Mouse (Mus musculus) granulocyte monocyte progenitor cell, adult 5-6 weeks (primary cell): Measurements from ENCODE around the gene Cd59b. TPM values are rescaled to one million over a fixed set of nuclear protein-coding genes. Genes with fewer than 3 reads are reported as not detected.
"Not testable (repeated sequence)": the region's sequence is repeated elsewhere in the genome, so short reads cannot be mapped to it uniquely, and the experiment has no call there.

Source experiments
- ATAC-seq: replicated peaks from 2 replicates; pipeline ENCODE4 v1.8.0; 2016; ENCODE audit warnings: mild to moderate bottlenecking, moderate TSS enrichment, inconsistent platforms; ENCODE audit not compliant: poor library complexity, severe bottlenecking
- total RNA-seq, 2 experiments: library from RNA; stranded (forward) in 1 of 2; stranded (reverse) in 1 of 2; fragments of 200-712, 200-1000 nt in 1 of 2; fragments of >200 nt in 1 of 2; fragmentation: Nextera tagmentation in 1 of 2; gene quantifications; 2 replicates each; pipeline ENCODE4 v1.2.3; 2014 to 2017

Cd59b gene
- total RNA-seq, 2 experiments from 2014 or later = not detected

DNA sequence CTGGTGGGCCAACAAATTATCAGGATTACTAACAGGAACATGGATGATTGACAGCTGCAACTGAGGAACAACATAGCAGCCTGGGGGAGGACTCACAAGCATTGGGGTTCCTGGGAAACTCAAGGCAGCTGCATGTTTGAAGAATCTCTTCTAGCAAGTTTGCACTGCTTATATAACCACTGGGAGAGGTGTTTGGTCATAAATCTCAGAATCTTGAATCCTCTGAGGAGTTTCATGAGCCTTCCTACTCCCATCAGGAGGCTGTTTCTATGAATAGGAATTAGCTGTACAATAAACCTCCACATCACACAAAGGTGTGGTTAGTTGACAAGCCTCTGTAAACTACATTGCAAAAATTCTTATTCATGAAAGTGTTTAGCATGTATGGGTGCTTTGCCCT is 7.0 kb upstream of the Cd59b start:
- no peak for ATAC-seq

DNA sequence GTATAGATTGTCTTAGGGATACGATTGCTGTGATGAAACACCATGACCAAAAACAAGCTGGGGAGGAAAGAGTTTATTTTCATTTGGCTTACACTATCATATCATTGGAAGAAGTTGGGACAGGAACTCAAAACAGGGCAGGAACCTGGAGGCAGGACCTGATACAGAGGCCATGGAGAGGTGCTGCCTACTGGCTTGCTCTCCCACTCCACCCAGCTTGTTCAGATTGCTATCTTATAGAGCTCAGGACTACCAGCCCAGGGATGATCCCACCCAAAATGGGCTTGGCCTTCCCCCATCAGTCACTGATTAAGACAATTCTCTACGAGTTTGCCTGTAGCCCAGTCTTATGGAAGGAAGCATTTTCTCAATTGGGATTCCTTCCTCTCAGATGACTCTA is 5.5 kb upstream of the Cd59b start:
- no peak for ATAC-seq

DNA sequence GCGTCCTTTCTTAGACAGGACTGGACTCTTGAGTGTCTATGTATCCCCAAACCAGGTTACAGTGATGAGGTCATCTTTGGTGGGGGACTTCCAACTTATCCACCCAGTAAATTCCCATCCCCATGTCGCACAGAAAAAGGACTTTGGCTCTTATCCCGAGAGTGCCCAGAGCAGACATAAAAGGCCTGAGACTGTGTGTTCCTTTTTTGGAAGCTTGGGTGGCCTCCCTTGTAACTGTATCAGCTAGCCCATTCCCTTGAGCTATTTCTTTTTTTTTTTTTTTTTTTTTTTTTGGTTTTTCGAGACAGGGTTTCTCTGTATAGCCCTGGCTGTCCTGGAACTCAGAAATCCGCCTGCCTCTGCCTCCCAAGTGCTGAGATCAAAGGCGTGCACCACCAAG is 4.1 kb upstream of the Cd59b start, which contains the start of gene Gm10912:
Gene Gm10912 (plus strand): TSS at position 301 of the 400 bp plus-strand sequence.
- ATAC-seq = not testable (repeated sequence)

DNA sequence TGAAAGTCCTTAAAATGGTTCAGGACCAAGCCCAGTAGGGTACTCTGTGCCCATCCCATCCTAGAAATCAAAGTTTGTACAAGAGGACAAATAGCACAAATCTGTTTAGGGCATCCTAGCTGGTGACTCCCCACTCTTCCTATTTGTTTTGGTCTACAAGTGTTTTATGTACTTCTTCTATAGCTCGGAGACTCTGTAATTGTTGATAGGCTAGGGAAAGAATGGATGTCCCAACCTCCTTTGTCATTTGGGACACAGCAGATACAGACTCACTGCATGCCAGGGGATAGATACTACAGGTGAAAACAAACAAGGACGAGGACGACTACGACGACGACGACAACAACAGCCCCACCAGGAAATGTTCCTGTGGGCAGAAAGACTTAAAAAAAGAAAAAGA is 1.2 kb upstream of the Cd59b start, which contains the start of gene Gm10799:
Gene Gm10799 (minus strand): TSS at position 101 of the 400 bp plus-strand sequence.
- ATAC-seq = not testable (repeated sequence)

DNA sequence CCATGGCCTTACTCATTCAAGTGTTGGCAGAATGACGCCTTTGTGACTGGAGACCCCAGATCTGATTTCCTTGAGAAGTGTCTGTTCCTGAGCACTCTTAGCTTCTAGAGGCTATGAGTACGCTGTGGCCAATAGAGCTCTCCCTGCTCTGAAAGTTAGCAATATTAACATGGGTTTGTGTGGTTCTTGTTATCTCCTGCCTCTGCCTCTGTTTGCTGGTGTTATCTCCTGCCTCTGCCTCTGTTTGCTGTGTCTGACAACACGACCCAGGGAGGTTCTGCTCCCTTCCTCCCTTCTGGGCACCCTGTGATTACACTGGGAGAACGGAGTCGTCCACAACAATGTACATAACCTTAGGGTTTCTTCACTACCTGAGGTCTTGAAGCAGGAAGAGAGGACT is 8.6 kb downstream of the Cd59b start:
- ATAC-seq = 0 out of 2 replicates have a peak, but pooled peaks have one; percentile 17

DNA sequence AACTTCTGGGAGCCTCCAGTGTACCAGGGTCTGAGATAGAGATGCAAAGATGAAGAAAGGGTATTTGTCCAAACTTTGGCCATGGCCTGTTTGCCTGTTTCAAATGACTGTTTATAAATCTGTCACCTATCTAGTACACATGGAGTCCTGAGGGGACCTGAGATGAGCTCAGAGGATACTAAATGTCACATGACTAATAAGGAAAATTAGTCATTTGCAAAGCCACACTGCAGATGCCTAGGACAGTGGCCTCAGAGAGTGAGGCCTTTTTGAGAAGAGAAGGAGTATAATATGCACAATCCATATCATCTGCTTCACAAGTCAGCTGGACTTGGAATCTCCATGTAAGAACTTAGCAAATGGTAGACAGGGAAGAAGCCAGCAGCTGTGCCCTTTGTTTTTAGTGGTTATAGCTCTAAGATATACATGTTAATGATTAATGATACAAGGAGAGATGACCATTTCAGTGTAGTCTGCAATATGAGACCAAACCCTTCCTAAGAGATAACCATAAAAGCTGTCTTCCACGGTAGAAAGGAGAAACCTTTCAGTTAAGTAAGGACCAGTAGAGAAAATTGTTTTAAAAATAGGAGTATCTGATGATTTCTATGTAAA is 11.9 kb downstream of the Cd59b start:
- ATAC-seq = not testable (repeated sequence)

DNA sequence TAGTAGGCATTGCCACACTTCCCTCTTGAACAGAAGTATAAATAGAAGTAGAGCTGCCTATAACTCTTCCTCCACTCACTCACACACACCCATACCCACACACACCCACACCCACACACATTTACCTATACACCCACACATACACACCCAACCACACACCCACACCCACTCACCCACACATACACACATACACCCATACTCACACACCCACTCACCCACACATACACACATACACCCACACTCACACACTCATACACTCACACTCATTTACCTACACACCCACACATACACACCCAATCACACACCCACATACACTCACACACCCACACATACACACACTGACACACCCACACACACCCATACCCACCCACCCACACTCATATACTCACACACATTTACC is 12.8 kb downstream of the Cd59b start:
- ATAC-seq = no peak

DNA sequence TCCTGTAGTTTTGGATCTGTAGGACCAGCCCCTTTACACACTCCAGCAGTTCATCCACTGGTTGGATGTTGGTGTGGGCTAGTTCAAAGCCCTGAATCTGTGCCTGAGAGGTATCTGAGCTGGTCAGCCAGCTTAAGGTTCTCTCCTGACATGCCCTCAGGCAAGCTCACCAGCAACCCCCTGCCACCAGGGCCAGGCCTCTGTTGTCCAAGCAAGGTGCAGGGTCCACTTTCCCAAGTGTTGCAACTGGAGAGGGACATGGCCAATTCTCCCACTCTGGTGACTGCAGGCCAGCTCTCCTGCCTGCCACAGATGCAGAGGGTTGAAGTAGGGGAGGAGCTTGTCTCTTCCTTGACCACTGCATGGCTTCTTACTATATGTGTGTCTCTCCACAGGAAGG is 14.4 kb downstream of the Cd59b start:
- ATAC-seq = not testable (repeated sequence)

DNA sequence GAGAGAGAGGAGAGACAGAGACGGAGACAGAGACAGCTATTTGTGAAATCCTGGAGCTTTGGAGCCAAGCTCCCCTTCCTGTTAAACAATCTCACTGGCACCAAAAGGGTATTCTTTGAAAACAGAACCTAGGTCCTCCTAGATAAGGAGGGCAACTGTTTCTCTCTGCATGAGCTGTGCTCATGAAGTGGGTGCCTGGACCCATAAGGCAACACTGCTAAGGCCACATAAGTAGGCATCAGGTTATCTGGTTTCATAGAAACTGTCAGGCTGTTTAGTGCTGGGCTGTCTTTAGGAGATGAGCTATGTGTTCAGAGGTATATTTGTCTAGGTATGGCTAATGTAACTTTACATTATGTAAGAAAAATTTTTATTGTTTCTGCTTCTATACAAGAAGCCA is 17.9 kb downstream of the Cd59b start:
- not testable (repeated sequence) for ATAC-seq

DNA sequence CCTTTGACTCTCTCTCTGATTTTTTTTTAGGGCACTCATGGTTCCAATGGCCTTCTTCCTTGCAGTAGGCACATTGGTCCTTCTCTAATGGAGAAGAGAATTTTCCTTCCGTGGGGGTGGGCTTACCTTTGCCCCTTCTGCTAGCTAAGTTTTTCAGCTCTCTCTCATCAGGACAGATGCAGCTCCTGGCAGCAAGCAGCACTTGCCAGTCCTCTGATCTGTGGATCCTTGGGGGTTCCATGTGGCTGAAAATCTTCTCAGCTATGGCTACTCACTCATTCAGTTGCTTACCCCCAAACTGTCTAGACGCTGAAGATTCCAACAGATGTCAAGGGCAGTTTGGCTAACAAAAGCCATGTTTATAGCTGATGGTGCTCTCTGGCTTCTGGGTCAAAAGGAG is 23.7 kb downstream of the Cd59b start:
- ATAC-seq = no peak

DNA sequence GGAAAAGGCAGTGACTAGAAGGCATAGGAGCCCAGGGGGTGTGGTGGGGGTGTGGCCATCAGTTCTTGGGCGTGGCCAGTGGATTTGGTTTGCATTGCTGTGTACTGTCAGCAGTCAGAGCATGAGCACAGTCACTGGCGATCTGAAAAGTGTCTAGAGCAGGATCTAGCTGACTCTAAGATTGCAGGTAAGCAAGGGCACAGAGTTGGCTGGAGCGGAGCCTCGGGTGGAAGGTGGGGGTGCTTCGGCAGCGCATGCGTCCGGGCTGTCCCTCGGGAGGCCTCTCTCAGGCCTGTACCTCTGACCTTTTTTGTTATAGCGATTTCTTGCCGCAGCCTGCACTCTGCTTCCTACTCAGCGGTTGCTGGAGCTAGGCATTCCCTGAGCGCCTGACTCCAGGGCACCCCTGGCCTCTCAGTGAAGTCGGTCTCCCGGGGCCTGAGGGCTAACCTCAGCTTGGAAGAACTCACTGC is 26.1 kb downstream of the Cd59b start, which contains the start of gene Cd59a:
Gene Cd59a (plus strand): TSS at position 61 of the 473 bp plus-strand sequence.
- peak; percentile 93 for ATAC-seq

DNA sequence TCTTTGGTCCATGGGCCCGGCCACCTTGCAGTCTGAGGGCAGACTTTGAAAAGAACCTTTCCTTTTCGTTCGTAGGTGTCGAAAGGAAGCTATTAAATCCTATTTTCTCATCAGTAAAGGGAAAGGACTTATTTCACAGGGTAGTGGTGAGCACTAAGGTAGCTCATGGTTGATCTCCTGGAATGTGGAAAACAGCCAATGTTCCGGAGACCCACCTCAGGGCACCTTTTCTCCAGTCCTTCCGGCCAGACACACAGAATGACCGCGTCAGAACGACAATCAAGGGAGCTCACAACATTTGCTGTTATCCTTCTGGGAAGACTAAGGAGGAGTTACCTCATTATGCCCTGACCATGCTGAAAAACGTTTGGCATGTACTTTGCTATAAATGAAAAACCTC is 26.6 kb downstream of the Cd59b start:
- no peak for ATAC-seq

DNA sequence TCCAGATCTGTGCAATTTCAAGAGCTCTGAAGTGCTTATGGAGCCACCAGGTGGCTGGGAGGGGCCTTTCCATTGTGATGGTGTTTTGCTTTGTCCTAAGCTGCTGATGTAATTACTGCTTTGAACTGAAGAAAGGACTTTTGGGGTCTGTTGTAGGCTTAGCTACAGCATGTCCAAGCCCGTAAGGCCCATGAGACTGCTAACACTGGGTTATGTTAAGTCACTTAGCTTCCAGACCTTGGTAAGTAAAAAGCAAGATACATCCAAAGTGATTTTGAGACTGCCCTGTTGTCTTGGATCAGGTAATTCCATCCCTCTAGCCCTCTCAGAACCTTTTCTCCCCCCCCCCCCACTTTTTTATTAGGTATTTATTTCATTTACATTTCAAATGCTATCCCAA is 27.1 kb downstream of the Cd59b start:
- not testable (repeated sequence) for ATAC-seq

DNA sequence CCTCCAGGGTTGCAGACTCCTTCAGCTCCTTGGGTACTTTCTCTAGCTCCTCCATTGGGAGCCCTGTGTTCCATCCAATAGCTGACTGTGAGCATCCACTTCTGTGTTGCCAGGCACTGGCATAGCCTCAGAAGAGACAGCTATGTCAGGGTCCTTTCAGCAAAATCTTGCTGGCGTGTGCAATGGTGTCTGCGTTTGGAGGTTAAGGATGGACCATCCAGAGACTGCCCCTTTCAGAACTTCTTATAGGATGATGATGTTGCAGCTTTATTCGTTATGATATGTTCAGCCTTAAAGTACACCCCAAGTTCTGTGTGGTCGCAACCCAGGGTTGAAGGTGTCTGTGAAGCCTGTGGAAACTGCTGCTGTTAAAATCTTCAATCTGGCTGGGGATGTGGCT is 27.7 kb downstream of the Cd59b start:
- ATAC-seq = not testable (repeated sequence)

DNA sequence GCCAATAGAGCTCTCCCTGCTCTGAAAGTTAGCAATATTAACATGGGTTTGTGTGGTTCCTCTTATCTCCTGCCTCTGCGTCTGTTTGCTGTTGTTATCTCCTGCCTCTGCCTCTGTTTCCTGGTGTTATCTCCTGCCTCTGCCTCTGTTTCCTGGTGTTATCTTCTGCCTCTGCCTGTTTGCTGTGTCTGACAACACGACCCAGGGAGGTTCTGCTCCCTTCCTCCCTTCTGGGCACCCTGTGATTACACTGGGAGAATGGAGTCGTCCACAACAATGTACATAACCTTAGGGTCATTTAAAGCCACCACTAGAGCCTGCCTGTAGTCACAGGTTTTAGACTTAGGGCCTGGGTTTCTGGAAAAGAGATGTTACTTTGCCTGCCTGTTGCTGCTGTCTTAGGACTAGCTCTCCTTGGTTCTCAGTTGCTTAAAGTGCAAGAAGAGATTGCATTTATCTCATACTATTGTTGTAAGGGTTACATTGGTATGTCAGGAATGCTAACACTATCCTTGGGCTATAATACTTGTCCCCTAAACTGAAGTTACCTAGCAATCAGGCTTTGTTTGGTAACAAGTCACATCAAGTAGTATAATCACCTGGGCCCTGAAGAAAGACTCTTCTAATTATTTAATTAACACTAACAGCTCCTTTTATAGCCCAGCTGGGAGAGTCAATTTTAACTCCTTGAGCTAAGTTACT is 29.0 kb downstream of the Cd59b start:
- peak; percentile 44 for ATAC-seq

DNA sequence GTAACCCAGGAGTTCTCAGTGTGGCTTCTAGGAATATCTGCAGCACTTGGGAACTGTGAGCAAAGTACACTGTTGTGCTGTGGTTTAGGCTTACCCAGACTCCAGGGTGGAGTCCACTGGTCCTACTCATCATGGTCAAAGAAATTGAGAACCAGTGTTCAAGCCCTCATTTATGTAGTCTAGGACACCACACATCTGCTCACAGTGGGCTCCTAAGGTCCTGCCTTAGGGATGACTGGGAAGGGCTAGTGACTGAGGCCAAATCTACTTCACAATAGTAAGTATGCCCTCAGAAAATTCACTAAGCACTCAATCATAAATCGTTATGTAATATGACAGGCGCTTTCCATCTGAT is 29.6 kb downstream of the Cd59b start:
- ATAC-seq = no peak

DNA sequence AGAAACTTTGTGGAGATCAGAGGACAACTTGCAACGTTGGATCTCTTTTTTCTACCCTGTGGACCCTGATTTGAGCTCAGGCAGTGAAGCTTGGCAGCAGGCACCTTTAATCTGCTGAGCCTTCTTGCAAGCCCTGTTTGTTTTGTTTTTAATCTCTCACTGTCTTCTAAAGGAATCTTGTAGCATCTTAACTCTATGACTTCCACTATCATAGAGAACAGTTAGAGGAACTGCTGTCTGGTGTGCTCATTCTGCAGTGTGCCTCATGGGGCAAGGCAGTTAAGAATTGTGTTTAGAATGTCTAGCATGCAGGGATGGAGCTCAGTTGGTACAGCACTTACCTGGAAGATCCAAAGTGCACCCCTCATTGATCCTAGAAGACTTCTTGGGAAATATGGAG is 30.3 kb downstream of the Cd59b start:
- no peak for ATAC-seq

DNA sequence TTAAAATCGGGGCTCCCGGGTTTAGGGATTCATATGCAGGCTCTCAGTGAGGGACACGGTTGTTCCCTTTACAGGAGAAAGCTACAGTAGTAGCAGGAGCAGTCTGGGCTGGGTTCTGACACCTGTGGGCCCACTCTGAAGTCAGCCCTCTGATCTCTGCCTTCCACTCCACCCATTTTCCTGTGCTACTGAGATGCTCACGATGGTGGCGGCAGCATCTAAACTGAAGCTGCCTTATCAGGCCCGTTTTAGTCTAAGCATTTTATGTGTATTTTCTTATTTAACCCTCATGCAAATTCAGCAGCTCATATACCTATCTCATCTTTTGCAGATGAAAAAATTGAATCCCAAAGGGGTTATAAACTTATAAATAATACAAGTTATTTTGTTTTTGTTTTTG is 35.2 kb downstream of the Cd59b start:
- no peak for ATAC-seq

DNA sequence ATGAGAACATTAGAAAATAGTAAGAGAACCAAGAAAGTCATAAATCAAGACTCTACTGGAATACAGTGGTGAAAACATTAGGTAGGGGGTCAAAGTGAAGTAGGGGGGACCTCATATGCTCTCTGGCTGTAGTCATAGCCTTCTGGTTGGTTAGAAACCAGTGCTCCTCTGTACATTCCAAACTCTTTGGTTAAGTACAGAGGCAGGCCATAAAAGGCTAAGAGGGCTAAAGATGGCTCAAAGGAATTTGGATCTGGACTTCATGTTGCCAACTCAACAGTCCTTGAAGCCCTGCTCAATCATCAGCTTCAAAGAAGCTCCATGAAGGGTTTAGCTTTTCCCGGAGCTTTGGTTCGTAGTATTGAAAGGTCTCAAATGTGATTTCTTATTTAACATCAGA is 39.4 kb downstream of the Cd59b start:
- not testable (repeated sequence) for ATAC-seq

DNA sequence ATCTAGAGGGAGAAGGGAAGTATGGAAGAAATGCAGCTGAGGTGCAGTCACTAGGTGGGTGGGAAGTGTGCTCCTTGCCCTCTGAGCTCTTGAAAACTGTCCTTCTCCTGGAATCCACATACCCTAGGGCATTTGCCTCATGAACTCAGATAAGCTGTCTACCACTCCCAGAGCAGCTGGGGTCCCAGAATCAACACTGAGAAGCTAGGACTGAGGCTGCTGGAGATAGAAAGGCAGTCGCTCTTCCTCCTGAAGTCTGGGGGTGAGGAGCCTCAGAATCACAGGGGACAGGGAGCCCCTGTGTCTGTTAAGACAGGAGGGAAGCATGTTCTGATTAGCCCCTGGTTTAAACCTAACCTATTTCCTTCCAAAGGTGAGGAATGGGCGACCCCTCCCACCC is 39.9 kb downstream of the Cd59b start:
- ATAC-seq = no peak

DNA sequence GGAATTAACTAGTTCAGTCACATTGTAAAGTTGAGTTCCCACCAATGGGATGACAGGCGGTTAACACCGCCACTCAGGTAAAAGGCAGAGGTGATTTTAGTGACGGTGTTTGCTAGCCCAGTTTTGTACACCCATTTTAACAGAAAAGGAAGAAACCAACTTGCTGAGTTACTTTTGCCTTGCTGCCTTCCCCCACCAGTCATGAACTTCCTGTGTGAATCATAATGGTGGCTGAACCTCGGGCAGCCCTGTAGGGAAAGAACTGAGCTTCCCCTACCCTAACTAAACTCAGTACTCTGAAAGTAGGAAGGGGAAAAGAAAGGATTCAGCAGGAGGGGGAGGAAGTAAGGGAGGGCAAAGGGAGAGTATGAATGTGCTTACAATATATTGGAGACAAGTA is 40.4 kb downstream of the Cd59b start:
- 0 out of 2 replicates have a peak, but pooled peaks have one; percentile 30 for ATAC-seq
